Mouse (Mus musculus) ES-Bruce4 (cell line): ENCODE data around the gene Gm11020.

ENCODE experiments used
- CTCF ChIP-seq: IDR thresholded peaks from one replicate; pipeline ENCODE4 v1.8.1; 2011; ENCODE audit warnings: low read depth, low read length
- EP300 ChIP-seq: IDR thresholded peaks from 2 replicates; pipeline ENCODE4 v1.6.1; 2011; ENCODE audit warnings: low read depth, low read length; ENCODE audit not compliant: insufficient read depth
- POLR2A ChIP-seq: IDR thresholded peaks from one replicate; pipeline ENCODE4 v1.8.1; 2011; ENCODE audit warnings: low read length; ENCODE audit not compliant: insufficient read depth

DNA sequence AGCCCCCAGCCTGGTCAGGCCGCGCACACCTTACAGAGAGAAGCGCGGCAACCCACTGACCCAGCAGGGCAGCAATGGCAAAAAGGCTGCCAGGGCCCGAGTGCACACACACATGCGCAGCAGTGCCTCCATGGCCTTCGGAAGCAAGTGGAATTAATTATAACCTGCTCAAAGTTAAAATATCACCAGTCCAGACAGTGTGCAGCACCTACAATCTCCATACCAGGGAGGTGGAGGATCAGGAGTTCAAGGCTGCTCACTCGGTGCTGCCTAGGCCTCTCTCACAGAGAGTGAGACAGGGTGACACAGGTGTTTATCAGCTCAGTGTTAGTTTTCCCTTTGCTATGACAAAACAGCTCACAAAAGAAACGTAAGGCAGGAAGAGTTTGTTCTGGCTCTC is 44.3 kb downstream of the Gm11020 start:
- TF ChIP-seq CTCF = no peak
- no peak for TF ChIP-seq EP300
- no peak for TF ChIP-seq POLR2A
